Mouse (Mus musculus) MEL-GATA-1-ER (cell line): Measurements from ENCODE around the gene Gm20449.
"Not testable (repeated sequence)": the region's sequence is repeated elsewhere in the genome, so short reads cannot be mapped to it uniquely, and the experiment has no call there.

Experiments
- DNase-seq: peaks from one replicate; pipeline ENCODE4 v3.0.0-alpha.2; 2012; ENCODE audit warnings: low read depth; ENCODE audit errors: extremely low read depth

Gene Gm20449

GRCm38 (mm10) chr7:41499389-41500049 lies at the start of gene Gm20449, which contains the start of gene AW146154:
Gm20449 (minus strand) TSS chr7:41499417.
AW146154 (minus strand) TSS chr7:41499890.
- peak; percentile 89 for DNase-seq

GRCm38 (mm10) chr7:41512672-41513071 lies 13.5 kb upstream of the Gm20449 start:
- DNase-seq, result no peak

DNA sequence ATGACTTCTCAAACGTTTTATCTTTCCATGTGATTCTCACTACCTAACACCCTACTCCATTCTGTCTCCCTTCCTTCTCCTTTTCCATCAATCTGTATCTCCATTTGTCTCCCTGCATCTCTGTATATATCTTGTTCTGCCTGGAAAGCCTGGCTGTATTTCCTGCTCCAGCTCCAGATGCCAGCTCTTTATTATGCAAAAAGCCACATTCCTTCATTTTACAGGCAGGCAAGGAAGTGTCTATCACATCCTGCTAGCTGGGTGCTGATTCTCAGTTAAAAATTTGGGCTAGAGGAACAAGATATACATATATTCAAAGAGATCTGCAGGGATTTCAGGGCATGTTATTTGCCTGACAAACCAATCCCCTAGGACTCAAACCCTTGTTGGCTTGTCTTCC lies 13.0 kb upstream of the Gm20449 start:
- DNase-seq, result no peak

DNA sequence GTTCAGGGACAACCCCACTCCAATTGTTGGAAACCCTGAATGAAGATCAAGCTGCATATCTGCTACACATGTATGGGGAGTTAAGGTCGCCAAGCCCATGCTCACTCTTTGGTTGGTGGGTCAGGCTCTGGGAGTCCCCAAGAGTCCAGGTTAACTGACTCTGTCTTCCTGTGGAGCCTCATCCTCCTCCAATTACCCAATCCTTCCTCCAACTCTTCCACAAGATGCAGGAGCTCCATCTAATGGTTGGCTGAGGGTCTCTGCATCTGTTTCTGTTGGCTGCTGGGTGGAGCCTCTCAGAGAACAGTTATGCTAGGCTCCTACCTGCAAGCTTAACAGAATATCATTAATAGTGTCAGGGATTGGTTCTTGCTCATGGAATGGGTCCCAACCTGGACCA lies 3.2 kb upstream of the Gm20449 start:
- DNase-seq, result no peak

DNA sequence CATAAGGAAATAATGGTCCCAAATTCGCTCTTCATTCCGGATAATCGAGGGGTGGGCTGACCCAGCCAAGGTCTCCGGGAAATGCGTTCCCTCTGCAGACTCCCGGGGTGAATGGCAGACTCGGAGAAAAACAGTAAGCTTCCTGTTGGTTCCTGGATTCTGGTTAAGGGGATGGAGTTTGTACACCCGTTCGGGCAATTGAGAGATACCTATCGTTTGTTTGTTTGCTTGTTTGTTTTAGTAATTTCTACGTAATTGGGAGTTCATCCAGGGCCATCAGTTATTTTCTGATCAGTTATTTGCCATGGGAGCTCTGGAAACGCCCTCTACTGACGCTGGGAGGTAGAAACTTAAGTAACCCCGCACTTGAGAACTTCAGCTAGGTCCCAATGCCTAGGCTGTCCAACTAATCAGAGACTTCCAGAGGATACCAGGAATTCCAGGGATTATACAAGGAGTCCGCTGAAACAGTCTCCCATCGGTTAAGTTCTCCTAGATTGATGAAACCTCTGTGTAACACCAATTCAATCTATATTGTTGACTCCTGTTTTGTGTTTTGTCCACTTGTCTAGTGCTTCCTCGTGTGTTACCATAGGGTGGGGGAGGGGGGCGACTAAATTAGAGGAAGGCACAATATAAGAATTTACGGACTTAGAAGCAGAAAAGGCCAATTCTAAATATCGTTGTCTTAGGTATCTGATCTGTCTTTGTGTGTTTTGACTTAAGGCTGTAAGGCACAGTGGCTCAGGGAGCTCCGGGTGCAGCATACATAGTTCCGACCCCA lies 1.1 kb upstream of the Gm20449 start:
- peak; percentile 59 for DNase-seq

DNA sequence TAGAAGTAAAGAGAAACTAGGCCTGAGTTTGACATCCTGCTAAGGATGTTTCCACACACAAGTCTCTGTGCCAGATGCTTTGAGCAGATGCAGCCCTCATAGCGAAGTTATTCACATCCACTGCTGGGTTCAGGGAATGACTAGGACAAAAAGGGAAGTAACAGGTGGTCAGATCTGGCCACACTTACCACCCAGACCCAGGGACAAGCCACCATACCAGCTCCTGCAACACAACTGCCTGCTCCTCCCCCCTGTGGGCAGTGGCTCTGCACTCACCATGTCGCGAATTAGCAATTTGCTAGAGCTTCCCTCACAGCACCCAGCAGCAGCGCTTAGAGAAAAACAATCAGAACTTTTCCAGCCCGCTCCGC lies 214 bp downstream of the Gm20449 start:
- DNase-seq, result not testable (repeated sequence)

DNA sequence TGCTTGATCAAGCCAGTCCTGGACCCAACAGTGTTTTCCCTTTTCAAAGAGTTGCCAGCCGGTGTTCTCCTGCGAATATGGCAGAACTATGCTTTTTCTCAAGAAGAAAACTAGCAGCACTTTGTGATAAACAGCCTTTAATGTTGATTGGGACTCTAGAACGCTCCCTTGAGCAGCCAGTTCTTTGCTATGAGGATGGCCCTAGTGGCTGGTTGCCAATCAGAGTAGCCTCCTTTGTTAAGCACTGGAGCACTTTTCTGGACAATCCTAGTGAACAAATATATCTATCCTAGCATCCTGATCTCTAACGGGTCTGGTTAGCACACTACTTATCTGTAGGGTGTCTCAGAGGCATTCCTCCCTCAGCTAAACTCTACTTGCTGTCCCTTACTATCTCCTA lies 753 bp downstream of the Gm20449 start:
- DNase-seq, result not testable (repeated sequence)

- DNase-seq, result no peak
Observed at GRCm38 (mm10) chr7:41497871-41498270, 1.3 kb downstream of the Gm20449 start.

DNA sequence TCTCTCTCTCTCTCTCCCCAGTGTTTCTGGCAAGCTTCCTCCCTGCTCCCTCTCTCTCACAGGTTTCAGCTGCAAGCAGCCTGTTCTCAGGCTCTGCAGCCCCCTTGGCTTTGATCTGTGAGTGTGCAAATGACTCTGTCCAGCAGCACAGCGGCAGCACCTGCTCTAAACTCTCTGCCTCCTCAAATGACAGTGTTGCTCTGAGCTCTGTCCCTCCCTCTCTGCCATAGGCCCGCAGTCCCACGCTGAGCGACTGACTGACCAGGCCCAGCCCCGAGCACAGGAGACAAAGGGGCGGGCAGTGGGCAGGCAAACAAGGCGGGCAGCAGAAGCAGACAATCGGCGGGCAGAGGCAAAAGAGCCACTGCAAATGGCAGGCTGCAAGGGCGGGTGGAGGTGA lies 47.4 kb downstream of the Gm20449 start:
- no peak for DNase-seq

DNA sequence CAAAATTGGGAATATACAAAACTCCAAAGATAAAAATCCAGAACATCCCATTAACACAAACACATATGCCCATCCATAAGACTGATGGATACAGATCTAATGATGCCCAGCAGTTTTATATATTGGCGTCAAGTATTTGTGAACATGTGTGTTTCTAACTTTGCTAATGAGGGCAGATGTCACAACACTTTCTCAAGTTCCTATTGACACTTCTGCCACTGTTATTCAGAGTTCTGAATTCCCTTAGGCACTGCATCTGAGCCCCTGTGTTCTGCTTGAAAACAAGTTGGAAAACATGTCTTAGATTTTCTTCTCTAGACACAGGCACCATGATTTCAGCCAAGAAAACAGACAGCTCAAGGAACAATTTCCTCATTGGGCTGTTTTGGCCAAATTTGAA lies 50.6 kb downstream of the Gm20449 start, which contains the start of gene Vmn2r57:
Vmn2r57 (minus strand) TSS at position 101 of the 400 bp plus-strand sequence.
- not testable (repeated sequence) for DNase-seq

GRCm38 (mm10) chr7:41394130-41394529 lies 105.1 kb downstream of the Gm20449 start:
- no peak for DNase-seq

DNA sequence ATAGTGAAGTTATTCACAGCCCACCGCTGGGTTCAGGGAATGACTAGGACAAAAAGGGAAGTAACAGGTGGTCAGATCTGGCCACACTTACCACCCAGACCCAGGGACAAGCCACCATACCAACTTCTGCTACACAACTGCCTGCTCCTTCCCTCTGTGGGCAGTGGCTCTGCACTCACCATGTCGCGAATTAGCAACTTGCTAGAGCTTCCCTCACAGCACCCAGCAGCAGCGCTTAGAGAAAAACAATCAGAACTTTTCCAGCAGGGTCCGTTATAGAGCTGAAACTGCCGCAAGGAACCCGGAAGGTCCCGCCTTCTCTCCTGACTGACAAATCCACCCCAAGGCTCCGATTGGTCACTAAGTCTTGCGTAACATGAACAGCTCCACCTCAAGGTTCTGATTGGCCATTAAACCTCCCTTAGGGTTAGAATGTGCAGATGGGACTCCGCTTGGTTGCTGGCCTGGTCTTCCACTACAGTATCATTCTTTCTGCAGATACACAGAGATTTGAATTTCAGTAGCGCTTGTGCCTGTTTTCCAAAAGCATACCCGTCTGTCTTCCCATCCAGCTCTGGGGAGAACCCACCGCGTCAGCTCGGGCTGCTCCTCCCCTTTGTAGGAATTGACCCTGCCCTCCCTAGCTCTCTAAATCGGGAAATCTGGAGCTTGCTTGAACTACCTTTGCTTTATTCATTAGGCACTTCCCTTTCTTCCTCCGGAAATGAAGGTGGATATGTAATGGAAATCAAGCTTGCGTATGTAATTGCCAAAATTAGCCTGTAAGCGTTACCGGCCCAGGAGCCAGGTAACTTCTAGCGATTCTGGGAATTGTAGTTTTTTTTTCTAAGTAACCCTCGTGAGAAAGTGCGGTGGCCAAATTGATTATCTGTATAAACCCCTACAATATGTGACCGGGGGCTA lies 105.9 kb downstream of the Gm20449 start, which contains the start of gene AI987944:
AI987944 (minus strand) TSS at position 332 of the 924 bp plus-strand sequence.
- DNase-seq, result peak; percentile 71
